Comparison of ENCODE assay signal across 18 mouse cellular contexts in genomic region chr16:94255592-94255991, GRCm38 (mm10).
"Had no signal": no experiment of that assay in that cellular context is flagged by ENCODE, and none has a peak within 500 bp of the region (broad histone marks: within the 10 kb centered on the region; RNA-seq: fewer than 3 reads in every experiment).

No protein-coding gene starts in this region.

- DNase-seq: lung, adult 18-20 months; lung, embryonic 14.5 days; lung, postnatal 10 days; lung, postnatal 4 days; midbrain, embryonic 14.5 days; retina, postnatal 1 day; right cerebral cortex, adult 18-20 months; right cerebral cortex, postnatal 25 days; right cerebral cortex, postnatal 4 days; spleen, adult 18-20 months; thymus, adult 18-20 months; thymus, postnatal 14 days had no signal

- H3K9me3 ChIP-seq: midbrain, embryonic 10.5 days; neural tube, embryonic 13.5 days; neural tube, embryonic 15.5 days had no signal

- H3K4me3 ChIP-seq: midbrain, embryonic 10.5 days; myocyte; neural tube, embryonic 13.5 days; neural tube, embryonic 15.5 days had no signal

- H3K4me2 ChIP-seq: lung, embryonic 14.5 days; neural tube, embryonic 13.5 days; neural tube, embryonic 15.5 days had no signal

- H3K27ac ChIP-seq: liver, embryonic 14.5 days; midbrain, embryonic 10.5 days; neural tube, embryonic 13.5 days; neural tube, embryonic 15.5 days had no signal

- ATAC-seq: midbrain, embryonic 16.5 days had no signal

- H3K36me3 ChIP-seq: midbrain, embryonic 10.5 days; neural tube, embryonic 13.5 days; neural tube, embryonic 15.5 days had no signal

- H3K9ac ChIP-seq: liver, embryonic 14.5 days; lung, embryonic 14.5 days; neural tube, embryonic 13.5 days; neural tube, embryonic 15.5 days had no signal
